In genomic region chr11:50768995-50769749, GRCm38 (mm10) we compare ENCODE assay signal across 8 mouse cellular contexts. TPM values are rescaled to one million over a fixed set of nuclear protein-coding genes. Genes with fewer than 3 reads are reported as not detected.
A peak's percentile ranks its signal among the peaks of the same experiment; 100 is the strongest.
DNase-seq lines count a peak whose midpoint lies in the region; ATAC-seq lines count a peak whose summit lies in the region.

No protein-coding gene starts in this region.

- peak; percentile 95 for DNase-seq in NIH3T3 (ENCODE audit: low read depth)
- peak; percentile 83 for DNase-seq in cerebellum, adult 9-11 months
- DNase-seq in frontal cortex, postnatal 25 days (ENCODE audit: low spot score in 2 of 2): peak; percentile 88 to 92
- DNase-seq in hindbrain, embryonic 14.5 days (ENCODE audit: low spot score): peak; percentile 94
- peak; percentile 83 to 88 for DNase-seq in layer of hippocampus, postnatal 36 days
- peak; percentile 77 for DNase-seq in lung, postnatal 25 days (ENCODE audit: low spot score)
- peak; percentile 97 for DNase-seq in retina, embryonic 14.5 days (ENCODE audit: low spot score)
- peak; percentile 61 to 71 for DNase-seq in thymus, postnatal 36 days

- no peaks in the 10 kb centered on the region for H3K9me3 ChIP-seq in hindbrain, embryonic 14.5 days (ENCODE audit: control insufficient read depth, low read length)

- no peak overlapping the region for H3K27ac ChIP-seq in hindbrain, embryonic 14.5 days

- 12% methylated on average over 14 of the region's 14 CpGs for WGBS in hindbrain, embryonic 14.5 days

- H3K36me3 ChIP-seq in hindbrain, embryonic 14.5 days (replicated peaks; ENCODE audit: control insufficient read depth, insufficient read depth): no peaks in the 10 kb centered on the region

- peak overlapping the region; percentile 7; the same call in 1 of the 2 replicates for H3K4me3 ChIP-seq in hindbrain, embryonic 14.5 days (replicated peaks; ENCODE audit: low read length)

- 0 out of 2 replicates have a peak, but pooled peaks cover 4% of the 10 kb centered on the region for H3K4me1 ChIP-seq in hindbrain, embryonic 14.5 days (replicated peaks; ENCODE audit: control insufficient read depth, insufficient read depth, low read length)

- ATAC-seq in hindbrain, embryonic 14.5 days (ENCODE audit: low FRiP score): peak; percentile 88

- H3K4me2 ChIP-seq in hindbrain, embryonic 14.5 days (replicated peaks): peak overlapping the region; percentile 48

- peak overlapping the region; percentile 31; the same call in 1 of the 2 replicates for H3K9ac ChIP-seq in hindbrain, embryonic 14.5 days

- H3K27me3 ChIP-seq in hindbrain, embryonic 14.5 days (ENCODE audit: control insufficient read depth, insufficient read depth, low read length): no peaks in the 10 kb centered on the region

RNA-seq across cellular contexts. Expression of gene Zfp354c, which starts 58.4 kb away (rescaled TPM):
- polyA plus RNA-seq in hindbrain, embryonic 14.5 days (2014; fragmentation: Nextera tagmentation; extraction: Ambion mirVana): 71.9 and 80.9 TPM in 2 replicates
- total RNA-seq in layer of hippocampus, postnatal 36 days (2021): 10 to 100 TPM; 51.4 to 52.3 TPM
